Mouse (Mus musculus) ES-E14 (cell line): ENCODE data around the gene Chrna9. TPM values are rescaled to one million over a fixed set of nuclear protein-coding genes. Genes with fewer than 3 reads are reported as not detected.

Experiments used
- DNase-seq: peaks from one replicate; pipeline ENCODE4 v3.0.0-alpha.2; 2013; ENCODE audit warnings: low read depth, low spot score
- H3K27ac ChIP-seq: 2 replicates; pipeline ENCODE4 v1.5.1; 2012; ENCODE audit warnings: low read depth, mild to moderate bottlenecking, low read length, moderate library complexity, mixed read lengths; ENCODE audit not compliant: poor library complexity, insufficient read depth, severe bottlenecking
- H3K36me3 ChIP-seq: 2 replicates; pipeline ENCODE4 v1.6.1; 2012; ENCODE audit warnings: mild to moderate bottlenecking, low read length, moderate library complexity, mixed read lengths; ENCODE audit not compliant: control insufficient read depth, poor library complexity, insufficient read depth, severe bottlenecking
- H3K4me1 ChIP-seq, 2 experiments: fragments of 150-350 bp in 1 of 2; sonication (generic) in 1 of 2; 2 replicates each; pipeline ENCODE4 v1.6.1; 2012; ENCODE audit warnings: low read length in 2 of 2, mild to moderate bottlenecking in 1 of 2, mixed read lengths in 1 of 2; ENCODE audit not compliant: control insufficient read depth in 2 of 2, insufficient read depth in 2 of 2, poor library complexity in 1 of 2
- H3K4me3 ChIP-seq, 2 experiments: fragments of 150-350 bp in 1 of 2; sonication (generic) in 1 of 2; 2 replicates each; pipeline ENCODE4 v1.5.1; 2012; ENCODE audit warnings: low read length in 2 of 2, low read depth in 1 of 2, mild to moderate bottlenecking in 1 of 2, mixed read lengths in 1 of 2; ENCODE audit not compliant: insufficient read depth in 1 of 2, poor library complexity in 1 of 2, severe bottlenecking in 1 of 2
- H3K9ac ChIP-seq: 2 replicates; pipeline ENCODE4 v1.6.1; 2012; ENCODE audit warnings: low read depth, mild to moderate bottlenecking, low read length, mixed read lengths; ENCODE audit not compliant: poor library complexity, insufficient read depth, severe bottlenecking
- H3K9me3 ChIP-seq: fragments of 150-350 bp; sonication (generic); 2 replicates; pipeline ENCODE4 v1.6.1; 2012; ENCODE audit warnings: low read depth, mild to moderate bottlenecking, low read length; ENCODE audit not compliant: control insufficient read depth, insufficient read depth
- CHD2 ChIP-seq: IDR thresholded peaks from 2 replicates; pipeline ENCODE4 v1.6.1; 2014; ENCODE audit warnings: mild to moderate bottlenecking, low read depth, low read length, inconsistent platforms
- HCFC1 ChIP-seq: IDR thresholded peaks from 2 replicates; pipeline ENCODE4 v1.6.1; 2012; ENCODE audit warnings: low read length, inconsistent platforms, borderline replicate concordance; ENCODE audit not compliant: insufficient read depth
- MAFK ChIP-seq: IDR thresholded peaks from 2 replicates; pipeline ENCODE4 v1.6.1; 2014; ENCODE audit warnings: mild to moderate bottlenecking, low read depth, low read length, inconsistent platforms; ENCODE audit not compliant: insufficient read depth
- ZC3H11A ChIP-seq: IDR thresholded peaks from 2 replicates; pipeline ENCODE4 v1.6.1; 2012; ENCODE audit warnings: low read depth, mild to moderate bottlenecking, inconsistent platforms, low read length, borderline replicate concordance
- ZNF384 ChIP-seq: IDR thresholded peaks from 2 replicates; pipeline ENCODE4 v1.6.1; 2012; ENCODE audit warnings: low read depth, low read length, inconsistent platforms
- in situ Hi-C, 2 experiments: fragments of 600-800 bp; cut with MboI; formaldehyde crosslinking; loops; one replicate each; pipeline ENCODE4 v1.15.1; 2025; ENCODE audit warnings: low sequenced_read_pairs in 2 of 2, inconsistent platforms in 1 of 2; ENCODE audit not compliant: unreplicated experiment in 2 of 2
- total RNA-seq: library from RNA; depleted of rRNA; stranded (reverse); fragments of 300-350 nt; gene quantifications from 2 replicates; pipeline ENCODE4 v1.2.3, GENCODE M21; 2012

Gene Chrna9
- total RNA-seq, 1 experiment: 11.2 TPM

- no peak overlapping the region for H3K9ac ChIP-seq
- TF ChIP-seq ZC3H11A: no peak
- no peak for TF ChIP-seq HCFC1
- no peak for TF ChIP-seq ZNF384
- no peak for TF ChIP-seq MAFK
- no peak for TF ChIP-seq CHD2
- in situ Hi-C loops: no loop called here
- peak overlapping the region; percentile 47; the same call in 1 of the 2 replicates for H3K27ac ChIP-seq
- no peak for DNase-seq
- no peaks in the 10 kb centered on the region for H3K9me3 ChIP-seq
- H3K4me1 ChIP-seq: peaks cover 0 to 11% of the 10 kb centered on the region in 2 experiments; a peak in 1 of 4 replicates
- H3K36me3 ChIP-seq: no peaks in the 10 kb centered on the region
- H3K4me3 ChIP-seq: peak overlapping the region in 1 of 2 experiments; percentile 10; a peak in 2 of 4 replicates
Measured at GRCm38 (mm10) chr5:65950236-65950635, 15.5 kb downstream of the Chrna9 start.

DNA sequence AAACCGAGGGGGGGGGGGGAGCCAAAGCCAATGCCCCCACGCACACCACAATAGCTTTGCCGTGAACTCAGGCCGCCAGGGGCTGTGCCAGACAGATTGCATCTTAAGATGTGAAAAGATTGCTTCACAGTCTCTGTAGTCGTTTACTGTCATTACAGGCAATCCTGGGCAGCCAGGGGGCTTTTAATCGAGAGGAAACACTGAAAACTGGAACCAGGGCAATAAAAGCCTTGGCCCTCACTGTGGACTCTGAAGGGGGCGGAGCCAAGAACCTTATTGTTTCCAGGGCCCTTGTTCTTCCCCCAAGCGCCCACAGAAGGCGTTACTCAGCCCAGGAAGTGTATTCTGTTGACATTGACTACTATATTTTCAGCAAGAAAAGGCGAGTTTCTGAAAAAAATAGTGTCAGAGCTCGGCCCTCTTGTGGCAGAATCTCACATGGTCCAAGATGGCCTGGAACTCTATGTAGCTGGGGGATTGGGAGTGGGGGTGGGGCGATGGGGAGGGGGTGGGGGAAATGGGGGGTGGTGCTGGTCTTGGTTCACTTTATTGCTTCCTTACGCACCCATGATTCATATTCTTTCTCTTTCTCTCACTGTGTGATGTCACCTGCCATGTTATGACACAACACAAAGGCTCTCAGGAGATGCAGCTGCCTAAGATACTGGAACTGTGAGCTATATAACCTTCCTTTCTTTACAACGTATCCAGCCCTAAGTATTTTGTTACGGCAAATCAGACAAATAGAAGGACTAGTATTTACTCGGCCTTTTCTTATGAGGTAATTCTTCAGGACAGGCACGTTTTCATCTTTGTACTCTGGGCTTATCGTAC, 16.2 kb downstream of the Chrna9 start:
- in situ Hi-C loops: no loop called here
- Histone ChIP-seq H3K9ac (peak overlapping the region; percentile 62; the same call in 1 of the 2 replicates), H3K27ac (peak overlapping the region; percentile 47; the same call in 1 of the 2 replicates), H3K4me1 (peaks cover 0 to 13% of the 10 kb centered on the region in 2 experiments; a peak in 1 of 4 replicates), H3K36me3 (no peaks in the 10 kb centered on the region), H3K4me3 (peak overlapping the region; percentile 10 to 26; a peak in 2 of 4 replicates), H3K9me3 (no peaks in the 10 kb centered on the region)
- no peak for DNase-seq
- TF ChIP-seq HCFC1 (no peak), MAFK (no peak), ZNF384 (no peak), ZC3H11A (no peak), CHD2 (no peak)

DNA sequence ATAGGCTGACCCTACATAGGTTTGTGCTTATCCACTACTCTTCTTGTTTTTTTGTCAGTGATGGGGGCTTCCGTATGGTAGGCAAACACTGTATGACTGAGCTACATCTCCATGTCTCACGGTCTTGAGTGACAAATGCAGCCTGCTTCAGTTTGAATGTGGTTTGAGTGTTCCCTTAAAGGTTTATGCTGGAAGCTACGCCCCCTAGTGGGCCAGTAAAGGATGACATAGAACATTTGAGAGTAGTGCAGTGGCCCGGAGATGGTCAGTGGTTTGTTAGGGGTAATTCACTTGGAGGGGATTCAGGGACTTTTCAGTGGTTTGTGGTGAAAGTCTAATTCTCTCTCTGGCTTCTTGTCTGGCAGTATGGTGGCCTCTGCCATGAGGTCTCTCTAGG, 16.8 kb downstream of the Chrna9 start:
- Histone ChIP-seq H3K4me3 (no peak overlapping the region), H3K9ac (no peak overlapping the region), H3K27ac (no peak overlapping the region), H3K9me3 (no peaks in the 10 kb centered on the region), H3K36me3 (no peaks in the 10 kb centered on the region), H3K4me1 (peaks cover 0 to 13% of the 10 kb centered on the region in 2 experiments; a peak in 1 of 4 replicates)
- DNase-seq: peak; percentile 72
- in situ Hi-C loops: no loop called here
- TF ChIP-seq MAFK (no peak), ZC3H11A (no peak), ZNF384 (no peak), HCFC1 (no peak), CHD2 (no peak)

- DNase-seq: no peak
- in situ Hi-C loops: no loop called here
- Histone ChIP-seq H3K27ac (no peak overlapping the region), H3K4me3 (peak overlapping the region in 1 of 2 experiments; percentile 75; a peak in 1 of 4 replicates), H3K36me3 (no peaks in the 10 kb centered on the region), H3K9ac (peak overlapping the region; percentile 32; the same call in 1 of the 2 replicates), H3K9me3 (no peaks in the 10 kb centered on the region), H3K4me1 (peaks cover 0 to 13% of the 10 kb centered on the region in 2 experiments; a peak in 1 of 4 replicates)
- no peak for TF ChIP-seq ZNF384
- no peak for TF ChIP-seq MAFK
- no peak for TF ChIP-seq ZC3H11A
- TF ChIP-seq CHD2: no peak
- TF ChIP-seq HCFC1: no peak
Measured at GRCm38 (mm10) chr5:65954130-65955080, 19.7 kb downstream of the Chrna9 start.
